Mouse (Mus musculus) midbrain, embryonic 13.5 days (tissue): ENCODE results near the gene Ehbp1. TPM values are rescaled to one million over a fixed set of nuclear protein-coding genes. Genes with fewer than 3 reads are reported as not detected.

Experiments
- ATAC-seq: fragments of 200-750 bp; cut with Nextera tagmentation; 2 replicates; pipeline ENCODE4 v1.8.0; 2017; ENCODE audit warnings: mild to moderate bottlenecking, moderate TSS enrichment, moderate library complexity
- H3K27ac ChIP-seq: fragments of 300-500 bp; sonication (generic); 2 replicates; pipeline ENCODE4 v1.5.1; 2015; ENCODE audit warnings: inconsistent platforms, mild to moderate bottlenecking, moderate library complexity
- H3K27me3 ChIP-seq: fragments of 300-500 bp; sonication (generic); 2 replicates; pipeline ENCODE4 v1.6.1; 2015; ENCODE audit warnings: mild to moderate bottlenecking, inconsistent platforms
- H3K36me3 ChIP-seq: fragments of 300-500 bp; sonication (generic); 2 replicates; pipeline ENCODE4 v1.6.1; 2015; ENCODE audit warnings: mild to moderate bottlenecking, inconsistent platforms
- H3K4me1 ChIP-seq: fragments of 300-500 bp; sonication (generic); replicated peaks from 2 replicates; pipeline ENCODE4 v1.6.1; 2015; ENCODE audit warnings: inconsistent platforms
- H3K4me2 ChIP-seq: fragments of 300-500 bp; sonication (generic); replicated peaks from 2 replicates; pipeline ENCODE4 v1.6.1; 2015; ENCODE audit warnings: moderate library complexity, mild to moderate bottlenecking, inconsistent platforms
- H3K4me3 ChIP-seq: fragments of 300-500 bp; sonication (generic); replicated peaks from 2 replicates; pipeline ENCODE4 v1.5.1; 2015; ENCODE audit warnings: mild to moderate bottlenecking, inconsistent platforms
- H3K9ac ChIP-seq: fragments of 300-500 bp; sonication (generic); replicated peaks from 2 replicates; pipeline ENCODE4 v1.6.1; 2015; ENCODE audit warnings: mild to moderate bottlenecking, inconsistent platforms
- H3K9me3 ChIP-seq: fragments of 300-500 bp; sonication (generic); 2 replicates; pipeline ENCODE4 v1.6.1; 2016; ENCODE audit warnings: mild to moderate bottlenecking, inconsistent platforms
- WGBS: fragments of 180-500 bp; shearing (Covaris S2); methylation state at CpG from one replicate; pipeline ENCODE4 v1.1.7; 2015; 5-methylcytosine and 5-hydroxymethylcytosine counted together
- polyA plus RNA-seq: library from polyadenylated mRNA; unstranded; fragments of >200 nt; fragmentation: Nextera tagmentation; extraction: Ambion mirVana; gene quantifications from 2 replicates; pipeline ENCODE4 v1.2.1, GENCODE M21; 2015

Gene Ehbp1
- polyA plus RNA-seq, result 18.6 and 22.2 TPM in 2 replicates

GRCm38 (mm10) chr11:22342242-22343207 is at the start of gene Ehbp1:
Gene Ehbp1 (minus strand): TSS chr11:22342292.
- no peaks in the 10 kb centered on the region for H3K9me3 ChIP-seq
- H3K36me3 ChIP-seq, result no peaks in the 10 kb centered on the region
- H3K27ac ChIP-seq, result no peak within 1 kb of the TSS
- no peak within 1 kb of the TSS for H3K4me3 ChIP-seq
- no peak for ATAC-seq
- no peak within 1 kb of the TSS for H3K9ac ChIP-seq
- H3K27me3 ChIP-seq, result no peaks in the 10 kb centered on the region
- WGBS, result 75% methylated on average over 2 of the region's 2 CpGs
- no peak within 1 kb of the TSS for H3K4me2 ChIP-seq
- H3K4me1 ChIP-seq, result peaks cover 6% of the 10 kb centered on the region

- Histone ChIP-seq H3K9me3 (no peaks in the 10 kb centered on the region), H3K27ac (no peak overlapping the region), H3K27me3 (no peaks in the 10 kb centered on the region), H3K4me3 (no peak overlapping the region), H3K4me1 (no peaks in the 10 kb centered on the region), H3K36me3 (no peaks in the 10 kb centered on the region), H3K9ac (no peak overlapping the region), H3K4me2 (no peak overlapping the region)
- no peak for ATAC-seq
- 89% methylated on average over 6 of the region's 6 CpGs for WGBS
These were observed 45.5 kb upstream of the Ehbp1 start for GRCm38 (mm10) chr11:22387472-22388098.

- ATAC-seq, result no peak
- H3K36me3 ChIP-seq, result no peaks in the 10 kb centered on the region
- no peak overlapping the region for H3K9ac ChIP-seq
- H3K27me3 ChIP-seq, result no peaks in the 10 kb centered on the region
- H3K4me3 ChIP-seq, result no peak overlapping the region
- no peak overlapping the region for H3K27ac ChIP-seq
- H3K4me2 ChIP-seq, result no peak overlapping the region
- WGBS, result 74% methylated on average over 1 of the region's 1 CpGs
- H3K9me3 ChIP-seq, result no peaks in the 10 kb centered on the region
- H3K4me1 ChIP-seq, result no peaks in the 10 kb centered on the region
These were observed 41.4 kb upstream of the Ehbp1 start for GRCm38 (mm10) chr11:22383532-22383931.

GRCm38 (mm10) chr11:22374811-22375210 is 32.7 kb upstream of the Ehbp1 start:
- Histone ChIP-seq H3K9ac (no peak overlapping the region), H3K36me3 (no peaks in the 10 kb centered on the region), H3K4me2 (no peak overlapping the region), H3K4me1 (peaks cover 8% of the 10 kb centered on the region; the same call in 1 of the 2 replicates), H3K4me3 (no peak overlapping the region), H3K27ac (no peak overlapping the region), H3K27me3 (no peaks in the 10 kb centered on the region), H3K9me3 (no peaks in the 10 kb centered on the region)
- 79% methylated on average over 2 of the region's 2 CpGs for WGBS
- no peak for ATAC-seq

GRCm38 (mm10) chr11:22373290-22373674 is 31.2 kb upstream of the Ehbp1 start:
- 86% methylated on average over 3 of the region's 3 CpGs for WGBS
- Histone ChIP-seq H3K4me1 (peaks cover 8% of the 10 kb centered on the region; the same call in 1 of the 2 replicates), H3K36me3 (no peaks in the 10 kb centered on the region), H3K27me3 (no peaks in the 10 kb centered on the region), H3K9ac (no peak overlapping the region), H3K9me3 (no peaks in the 10 kb centered on the region), H3K4me3 (no peak overlapping the region), H3K4me2 (no peak overlapping the region), H3K27ac (no peak overlapping the region)
- no peak for ATAC-seq

- WGBS, result 84% methylated on average over 1 of the region's 1 CpGs
- no peaks in the 10 kb centered on the region for H3K27me3 ChIP-seq
- H3K9ac ChIP-seq, result no peak overlapping the region
- no peak overlapping the region for H3K27ac ChIP-seq
- H3K4me3 ChIP-seq, result no peak overlapping the region
- H3K4me1 ChIP-seq, result peaks cover 8% of the 10 kb centered on the region; the same call in 1 of the 2 replicates
- H3K4me2 ChIP-seq, result no peak overlapping the region
- H3K9me3 ChIP-seq, result no peaks in the 10 kb centered on the region
- H3K36me3 ChIP-seq, result no peaks in the 10 kb centered on the region
- no peak for ATAC-seq
These were observed 30.7 kb upstream of the Ehbp1 start for GRCm38 (mm10) chr11:22372609-22373289.

GRCm38 (mm10) chr11:22369841-22370240 is 27.7 kb upstream of the Ehbp1 start:
- no peaks in the 10 kb centered on the region for H3K27me3 ChIP-seq
- H3K27ac ChIP-seq, result no peak overlapping the region
- H3K36me3 ChIP-seq, result no peaks in the 10 kb centered on the region
- ATAC-seq, result no peak
- WGBS, result 81% methylated on average over 2 of the region's 2 CpGs
- no peaks in the 10 kb centered on the region for H3K9me3 ChIP-seq
- no peak overlapping the region for H3K9ac ChIP-seq
- no peak overlapping the region for H3K4me2 ChIP-seq
- H3K4me3 ChIP-seq, result no peak overlapping the region
- H3K4me1 ChIP-seq, result peaks cover 3% of the 10 kb centered on the region; the same call in 1 of the 2 replicates

- Histone ChIP-seq H3K27ac (no peak overlapping the region), H3K4me1 (0 out of 2 replicates have a peak, but pooled peaks cover 2% of the 10 kb centered on the region), H3K4me3 (no peak overlapping the region), H3K36me3 (no peaks in the 10 kb centered on the region), H3K9me3 (no peaks in the 10 kb centered on the region), H3K9ac (no peak overlapping the region), H3K27me3 (no peaks in the 10 kb centered on the region), H3K4me2 (no peak overlapping the region)
- ATAC-seq, result no peak
- WGBS, result 87% methylated on average over 3 of the region's 3 CpGs
These were observed 26.5 kb upstream of the Ehbp1 start for GRCm38 (mm10) chr11:22368621-22369020.

- H3K9ac ChIP-seq, result no peak overlapping the region
- H3K4me2 ChIP-seq, result no peak overlapping the region
- 0 out of 2 replicates have a peak, but pooled peaks cover under 1% of the 10 kb centered on the region for H3K4me1 ChIP-seq
- H3K4me3 ChIP-seq, result no peak overlapping the region
- no peak for ATAC-seq
- H3K9me3 ChIP-seq, result no peaks in the 10 kb centered on the region
- no peaks in the 10 kb centered on the region for H3K27me3 ChIP-seq
- H3K27ac ChIP-seq, result no peak overlapping the region
- whole genome bisulfite sequencing, result 88% methylated on average over 2 of the region's 2 CpGs
- H3K36me3 ChIP-seq, result no peaks in the 10 kb centered on the region
These were observed 24.4 kb upstream of the Ehbp1 start for GRCm38 (mm10) chr11:22366486-22366885.

GRCm38 (mm10) chr11:22353962-22354621 is 12.0 kb upstream of the Ehbp1 start:
- Histone ChIP-seq H3K4me1 (peaks cover 5% of the 10 kb centered on the region), H3K4me2 (no peak overlapping the region), H3K9me3 (no peaks in the 10 kb centered on the region), H3K9ac (no peak overlapping the region), H3K36me3 (no peaks in the 10 kb centered on the region), H3K27me3 (no peaks in the 10 kb centered on the region), H3K27ac (no peak overlapping the region), H3K4me3 (no peak overlapping the region)
- ATAC-seq, result no peak
- 90% methylated on average over 6 of the region's 6 CpGs for WGBS

GRCm38 (mm10) chr11:22349945-22350344 is 7.9 kb upstream of the Ehbp1 start:
- ATAC-seq, result no peak
- Histone ChIP-seq H3K4me1 (peaks cover 27% of the 10 kb centered on the region), H3K4me2 (no peak overlapping the region), H3K27me3 (no peaks in the 10 kb centered on the region), H3K9ac (no peak overlapping the region), H3K9me3 (no peaks in the 10 kb centered on the region), H3K36me3 (no peaks in the 10 kb centered on the region), H3K27ac (no peak overlapping the region), H3K4me3 (no peak overlapping the region)
- WGBS, result 70% methylated on average over 2 of the region's 2 CpGs
